ENCODE assay signal across 8 mouse cellular contexts in genomic region chr6:29609111-29610019, GRCm38 (mm10). TPM values are rescaled to one million over a fixed set of nuclear protein-coding genes. Genes with fewer than 3 reads are reported as not detected.
DNase-seq lines count a peak whose midpoint lies in the region; ATAC-seq and TF ChIP-seq lines count a peak whose summit lies in the region.

Tnpo3 (minus strand) TSS chr6:29609887.

- H3K9me3 ChIP-seq in heart, embryonic 12.5 days (replicated peaks), result no peaks in the 10 kb centered on the region
- no peaks in the 10 kb centered on the region for H3K9me3 ChIP-seq in kidney, postnatal 0 days (replicated peaks; ENCODE audit: low read length)
- H3K9me3 ChIP-seq in liver, embryonic 11.5 days (ENCODE audit: control insufficient read depth, low read length), result no peaks in the 10 kb centered on the region
- H3K9me3 ChIP-seq in stomach, embryonic 14.5 days (ENCODE audit: control insufficient read depth, low read depth, low read length), result no peaks in the 10 kb centered on the region

- peak within 1 kb of the TSS; percentile 100 for H3K4me3 ChIP-seq in heart, embryonic 12.5 days
- peak within 1 kb of the TSS; percentile 99 for H3K4me3 ChIP-seq in kidney, postnatal 0 days (replicated peaks; ENCODE audit: low read depth, low read length)
- H3K4me3 ChIP-seq in liver, embryonic 11.5 days (ENCODE audit: low read depth, low read length), result peak within 1 kb of the TSS; percentile 92
- H3K4me3 ChIP-seq in stomach, embryonic 14.5 days (ENCODE audit: low read depth, low read length), result peak within 1 kb of the TSS; percentile 99

- ATAC-seq in erythroid progenitor cell, adult 5-6 weeks (replicated peaks; ENCODE audit: low FRiP score, poor library complexity, severe bottlenecking), result peak; percentile 98
- peak; percentile 96 for ATAC-seq in heart, embryonic 12.5 days (ENCODE audit: insufficient number of reproducible peaks, low FRiP score)
- peak; percentile 97 for ATAC-seq in kidney, postnatal 0 days (replicated peaks; ENCODE audit: low FRiP score, low read depth)
- peak; percentile 98 for ATAC-seq in liver, embryonic 11.5 days (replicated peaks; ENCODE audit: low FRiP score)
- peak; percentile 95 for ATAC-seq in stomach, embryonic 14.5 days (ENCODE audit: insufficient number of reproducible peaks, insufficient read depth, low FRiP score, low read depth)

- peaks cover 14% of the 10 kb centered on the region for H3K4me1 ChIP-seq in heart, embryonic 12.5 days (replicated peaks)
- H3K4me1 ChIP-seq in kidney, postnatal 0 days (replicated peaks; ENCODE audit: insufficient read depth, low read length), result no peaks in the 10 kb centered on the region
- H3K4me1 ChIP-seq in liver, embryonic 11.5 days (replicated peaks; ENCODE audit: control insufficient read depth, insufficient read depth, low read length), result peaks cover 5% of the 10 kb centered on the region; the same call in 1 of the 2 replicates
- H3K4me1 ChIP-seq in stomach, embryonic 14.5 days (ENCODE audit: control insufficient read depth, insufficient read depth, low read length), result peaks cover 6% of the 10 kb centered on the region; the same call in 1 of the 2 replicates

- H3K4me2 ChIP-seq in heart, embryonic 12.5 days, result peak within 1 kb of the TSS; percentile 91
- peak within 1 kb of the TSS; percentile 67 for H3K4me2 ChIP-seq in kidney, postnatal 0 days (ENCODE audit: low read length)
- peak within 1 kb of the TSS; percentile 64 for H3K4me2 ChIP-seq in liver, embryonic 11.5 days
- peak within 1 kb of the TSS; percentile 71 for H3K4me2 ChIP-seq in stomach, embryonic 14.5 days (replicated peaks; ENCODE audit: low read depth, low read length)

- TF ChIP-seq CTCF in kidney, postnatal 0 days (IDR thresholded peaks at IDR 0.05; ENCODE audit: low read depth), result no peak

- H3K9ac ChIP-seq in heart, embryonic 12.5 days, result peak within 1 kb of the TSS; percentile 98
- peak within 1 kb of the TSS; percentile 95 for H3K9ac ChIP-seq in kidney, postnatal 0 days (ENCODE audit: low read depth, low read length)
- H3K9ac ChIP-seq in liver, embryonic 11.5 days (ENCODE audit: low read depth, low read length), result peak within 1 kb of the TSS; percentile 89
- H3K9ac ChIP-seq in stomach, embryonic 14.5 days (replicated peaks; ENCODE audit: low read depth, low read length), result peak within 1 kb of the TSS; percentile 89

- H3K36me3 ChIP-seq in heart, embryonic 12.5 days, result no peaks in the 10 kb centered on the region
- no peaks in the 10 kb centered on the region for H3K36me3 ChIP-seq in kidney, postnatal 0 days (ENCODE audit: insufficient read depth, low read length)
- no peaks in the 10 kb centered on the region for H3K36me3 ChIP-seq in liver, embryonic 11.5 days (ENCODE audit: control insufficient read depth, insufficient read depth, low read length)
- no peaks in the 10 kb centered on the region for H3K36me3 ChIP-seq in stomach, embryonic 14.5 days (ENCODE audit: control insufficient read depth, insufficient read depth, low read length)

- peak; percentile 94 for DNase-seq in CD4-positive helper T cell, adult 2 months (ENCODE audit: low read depth, low spot score)
- peak; percentile 85 for DNase-seq in brain, embryonic 18.5 days (ENCODE audit: low read depth, low spot score)
- DNase-seq in kidney, postnatal 0 days (ENCODE audit: low spot score), result peak; percentile 97
- DNase-seq in liver, embryonic 11.5 days (ENCODE audit: low spot score), result peak; percentile 88
- peak; percentile 92 for DNase-seq in naive thymus-derived CD4-positive, alpha-beta T cell, adult 2 months (ENCODE audit: low read depth)

- H3K27ac ChIP-seq in heart, embryonic 12.5 days (ENCODE audit: poor library complexity, severe bottlenecking), result peak within 1 kb of the TSS; percentile 84
- H3K27ac ChIP-seq in kidney, postnatal 0 days, result peak within 1 kb of the TSS; percentile 91
- peak within 1 kb of the TSS; percentile 65 for H3K27ac ChIP-seq in liver, embryonic 11.5 days (ENCODE audit: low read depth, low read length)
- H3K27ac ChIP-seq in stomach, embryonic 14.5 days (ENCODE audit: low read length), result peak within 1 kb of the TSS; percentile 83

- H3K27me3 ChIP-seq in heart, embryonic 12.5 days (replicated peaks), result no peaks in the 10 kb centered on the region
- no peaks in the 10 kb centered on the region for H3K27me3 ChIP-seq in kidney, postnatal 0 days (ENCODE audit: insufficient read depth, low read length)
- no peaks in the 10 kb centered on the region for H3K27me3 ChIP-seq in liver, embryonic 11.5 days (replicated peaks; ENCODE audit: control insufficient read depth, insufficient read depth, low read length)
- no peaks in the 10 kb centered on the region for H3K27me3 ChIP-seq in stomach, embryonic 14.5 days (ENCODE audit: control insufficient read depth, insufficient read depth, low read length)

- WGBS in heart, embryonic 12.5 days, result under 1% methylated on average over 67 of the region's 67 CpGs
- under 1% methylated on average over 67 of the region's 67 CpGs for WGBS in kidney, postnatal 0 days
- under 1% methylated on average over 67 of the region's 67 CpGs for WGBS in liver, embryonic 11.5 days
- WGBS in stomach, embryonic 14.5 days, result under 1% methylated on average over 67 of the region's 67 CpGs

RNA-seq across cellular contexts. Expression of gene Tnpo3, which starts in this region (rescaled TPM):
- total RNA-seq in erythroid progenitor cell, adult 5-6 weeks (2015; ENCODE audit: low replicate concordance), result 47.6 and 105 TPM in 2 replicates
- 50.4 and 57.9 TPM in 2 replicates for total RNA-seq in erythroid progenitor cell, adult 5-6 weeks (2017; ENCODE audit: low replicate concordance)
- 71.6 and 73.4 TPM in 2 replicates for polyA plus RNA-seq in heart, embryonic 12.5 days (2016; fragmentation: Nextera tagmentation; extraction: Ambion mirVana)
- polyA plus RNA-seq in kidney, postnatal 0 days (2015; fragmentation: Nextera tagmentation; extraction: Ambion mirVana), result 56.0 and 60.2 TPM in 2 replicates
- 86.5 and 94.0 TPM in 2 replicates for polyA plus RNA-seq in liver, embryonic 11.5 days (2014; fragmentation: Nextera tagmentation; extraction: Ambion mirVana)
- polyA plus RNA-seq in stomach, embryonic 14.5 days (2014; fragmentation: Nextera tagmentation; extraction: Ambion mirVana), result 91.3 and 92.2 TPM in 2 replicates

Comparison
In these comparisons a context has a peak if more than half of its experiments do, and no peak if none do; other contexts are left out.
1. Peak in every context shown above with its lines: DNase-seq, ATAC-seq, H3K4me3 ChIP-seq and H3K27ac ChIP-seq.